Mouse (Mus musculus) forebrain, postnatal 0 days (tissue): Measurements from ENCODE around the gene Smagp. TPM values are rescaled to one million over a fixed set of nuclear protein-coding genes. Genes with fewer than 3 reads are reported as not detected.
"Not testable (repeated sequence)": the region's sequence is repeated elsewhere in the genome, so short reads cannot be mapped to it uniquely, and the experiment has no call there.

Source experiments
- ATAC-seq: fragments of 200-750 bp; cut with Nextera tagmentation; 2 replicates; pipeline ENCODE4 v1.8.0; 2017; ENCODE audit warnings: mild to moderate bottlenecking, moderate library complexity
- DNase-seq: peaks from one replicate; pipeline ENCODE4 v3.0.0-alpha.2; 2015
- H3K27ac ChIP-seq: fragments of 300-500 bp; sonication (generic); 2 replicates; pipeline ENCODE4 v1.5.1; 2014; ENCODE audit warnings: low read depth, mild to moderate bottlenecking, antibody characterized with exemption, low read length, moderate library complexity, mixed read lengths
- H3K27me3 ChIP-seq: fragments of 300-500 bp; sonication (generic); 2 replicates; pipeline ENCODE4 v1.6.1; 2014; ENCODE audit warnings: mild to moderate bottlenecking, low read length, mixed read lengths; ENCODE audit not compliant: insufficient read depth
- H3K36me3 ChIP-seq: fragments of 300-500 bp; sonication (generic); 2 replicates; pipeline ENCODE4 v1.6.1; 2014; ENCODE audit warnings: mild to moderate bottlenecking, moderate library complexity; ENCODE audit not compliant: insufficient read depth
- H3K4me1 ChIP-seq: fragments of 300-500 bp; sonication (generic); 2 replicates; pipeline ENCODE4 v1.6.1; 2014; ENCODE audit warnings: antibody characterized with exemption; ENCODE audit not compliant: insufficient read depth
- H3K4me2 ChIP-seq: fragments of 300-500 bp; sonication (generic); 2 replicates; pipeline ENCODE4 v1.6.1; 2014; ENCODE audit warnings: low read depth, mild to moderate bottlenecking, moderate library complexity
- H3K4me3 ChIP-seq: fragments of 300-500 bp; sonication (generic); 2 replicates; pipeline ENCODE4 v1.5.1; 2014; ENCODE audit warnings: low read depth, low read length, mixed read lengths
- H3K9ac ChIP-seq: fragments of 300-500 bp; sonication (generic); 2 replicates; pipeline ENCODE4 v1.6.1; 2014; ENCODE audit warnings: mild to moderate bottlenecking
- H3K9me3 ChIP-seq: fragments of 300-500 bp; sonication (generic); 2 replicates; pipeline ENCODE4 v1.6.1; 2016; ENCODE audit warnings: low read length
- CTCF ChIP-seq: sonication (generic); IDR thresholded peaks from 2 replicates; pipeline ENCODE4 v1.5.1; 2016; ENCODE audit warnings: antibody characterized with exemption, control low read depth, low read depth
- WGBS: fragments of 180-500 bp; shearing (Covaris S2); extraction: QIAGEN DNeasy Blood & Tissue Kit; methylation state at CpG from one replicate; pipeline ENCODE4 v1.1.7; 2014; 5-methylcytosine and 5-hydroxymethylcytosine counted together
- polyA plus RNA-seq: library from polyadenylated mRNA; unstranded; fragments of >200 nt; fragmentation: Nextera tagmentation; extraction: Ambion mirVana; gene quantifications from 2 replicates; pipeline ENCODE4 v1.2.1, GENCODE M21; 2015
- total RNA-seq: library from RNA; depleted of rRNA; stranded (reverse); fragments of >200 nt; gene quantifications from 2 replicates; pipeline ENCODE4 v1.2.3, GENCODE M21; 2014

Gene Smagp
- total and polyA plus RNA-seq, 2 experiments from 2014 or later: 3.9 to 6.2 TPM

- H3K27ac ChIP-seq: no peak overlapping the region
- no peak overlapping the region for H3K4me3 ChIP-seq
- no peaks in the 10 kb centered on the region for H3K4me1 ChIP-seq
- ATAC-seq (no peak), DNase-seq (no peak)
- H3K9ac ChIP-seq: no peak overlapping the region
- H3K9me3 ChIP-seq: no peaks in the 10 kb centered on the region
- TF ChIP-seq CTCF: no peak
- H3K27me3 ChIP-seq: no peaks in the 10 kb centered on the region
- H3K36me3 ChIP-seq: no peaks in the 10 kb centered on the region
- WGBS: 7% methylated on average over 11 of the region's 11 CpGs
- H3K4me2 ChIP-seq: no peak overlapping the region
These were observed 8.9 kb downstream of the Smagp start for GRCm38 (mm10) chr15:100627774-100628370.

DNA sequence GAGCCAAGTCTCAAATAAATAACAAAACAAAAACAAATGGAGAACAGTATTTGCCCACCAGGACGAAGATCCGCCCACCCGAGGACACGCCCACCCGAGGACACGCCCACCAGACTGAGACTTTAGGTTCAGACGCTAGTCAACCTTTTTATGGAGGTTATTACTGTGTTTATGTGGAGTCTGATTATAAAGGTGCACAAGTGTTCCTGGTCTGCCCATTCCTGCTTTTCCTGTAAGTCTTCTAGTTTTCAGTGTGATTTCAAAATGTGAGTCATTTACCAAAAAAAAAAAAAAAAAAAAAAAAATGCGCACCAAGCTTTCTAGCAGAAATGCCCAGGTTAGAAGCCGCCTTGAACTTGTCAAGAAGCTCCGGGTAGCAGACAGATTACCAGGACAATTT lies 9.5 kb downstream of the Smagp start:
- DNase-seq (no peak), ATAC-seq (no peak)
- H3K9me3 ChIP-seq: no peaks in the 10 kb centered on the region
- no peak for TF ChIP-seq CTCF
- 22% methylated on average over 10 of the region's 10 CpGs for WGBS
- no peaks in the 10 kb centered on the region for H3K27me3 ChIP-seq
- no peak overlapping the region for H3K4me3 ChIP-seq
- no peaks in the 10 kb centered on the region for H3K36me3 ChIP-seq
- no peak overlapping the region for H3K9ac ChIP-seq
- no peak overlapping the region for H3K27ac ChIP-seq
- H3K4me2 ChIP-seq: no peak overlapping the region
- H3K4me1 ChIP-seq: no peaks in the 10 kb centered on the region

GRCm38 (mm10) chr15:100624435-100624834 lies 12.3 kb downstream of the Smagp start:
- Histone ChIP-seq H3K4me1 (no peaks in the 10 kb centered on the region), H3K27me3 (no peaks in the 10 kb centered on the region), H3K9ac (no peak overlapping the region), H3K4me3 (no peak overlapping the region), H3K36me3 (peaks cover 18% of the 10 kb centered on the region), H3K9me3 (no peaks in the 10 kb centered on the region), H3K27ac (no peak overlapping the region), H3K4me2 (no peak overlapping the region)
- no peak for TF ChIP-seq CTCF
- DNase-seq (no peak), ATAC-seq (no peak)
- WGBS: 94% methylated on average over 3 of the region's 3 CpGs

DNA sequence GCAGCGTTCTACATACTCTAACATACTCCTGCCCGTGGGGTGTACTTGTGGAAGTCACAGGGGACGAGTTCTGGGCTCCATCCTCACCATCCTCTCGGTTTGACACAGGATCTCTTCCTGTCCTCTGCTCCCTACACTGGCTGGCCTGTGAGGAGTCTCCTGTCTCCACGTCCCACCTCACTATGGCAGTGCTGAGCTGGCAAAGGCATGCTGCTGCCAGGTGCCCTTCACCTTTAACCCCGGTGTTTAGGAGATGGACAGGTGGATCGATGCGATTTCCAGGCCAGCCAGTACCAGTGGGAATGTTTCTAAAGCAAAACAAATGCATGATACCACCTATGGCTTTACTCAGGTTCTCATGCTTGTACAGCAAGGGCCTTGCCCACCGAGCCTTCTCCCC lies 13.0 kb downstream of the Smagp start:
- DNase-seq (no peak), ATAC-seq (no peak)
- Histone ChIP-seq H3K27me3 (no peaks in the 10 kb centered on the region), H3K4me1 (no peaks in the 10 kb centered on the region), H3K27ac (no peak overlapping the region), H3K4me3 (no peak overlapping the region), H3K36me3 (peaks cover 25% of the 10 kb centered on the region), H3K9me3 (no peaks in the 10 kb centered on the region), H3K4me2 (no peak overlapping the region), H3K9ac (no peak overlapping the region)
- no peak for TF ChIP-seq CTCF
- WGBS: 89% methylated on average over 9 of the region's 9 CpGs

- Histone ChIP-seq H3K4me1 (no peaks in the 10 kb centered on the region), H3K36me3 (peaks cover 39% of the 10 kb centered on the region), H3K27me3 (no peaks in the 10 kb centered on the region), H3K27ac (no peak overlapping the region), H3K4me3 (no peak overlapping the region), H3K9ac (no peak overlapping the region), H3K9me3 (no peaks in the 10 kb centered on the region), H3K4me2 (no peak overlapping the region)
- WGBS: 83% methylated on average over 7 of the region's 7 CpGs
- TF ChIP-seq CTCF: no peak
- DNase-seq (no peak), ATAC-seq (no peak)
These were observed 14.6 kb downstream of the Smagp start for GRCm38 (mm10) chr15:100622164-100622563.

DNA sequence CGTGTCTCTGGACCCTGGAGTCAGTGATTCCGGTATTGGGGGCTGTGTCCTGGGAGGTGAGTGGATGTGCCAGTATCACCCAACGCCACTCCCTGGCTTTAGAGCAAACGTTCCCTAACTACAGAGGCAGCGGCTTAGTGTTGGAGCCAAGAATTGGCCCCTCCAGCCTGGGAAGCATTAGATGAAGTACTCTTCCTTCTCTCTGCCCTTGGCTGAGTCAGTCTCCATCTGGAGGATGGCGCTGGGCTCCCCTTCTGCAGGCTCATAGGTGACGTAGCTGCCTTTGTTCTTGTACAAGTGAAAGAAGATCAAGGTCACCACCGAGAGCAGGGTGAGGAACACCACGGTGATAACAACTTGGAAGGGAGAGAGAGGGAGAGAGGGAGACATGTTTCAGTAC lies 15.1 kb downstream of the Smagp start:
- not testable (repeated sequence) for H3K9me3 ChIP-seq, H3K4me3 ChIP-seq, DNase-seq, H3K4me1 ChIP-seq, H3K27me3 ChIP-seq, H3K4me2 ChIP-seq, H3K9ac ChIP-seq, ATAC-seq, H3K27ac ChIP-seq
- peaks cover 39% of the 10 kb centered on the region for H3K36me3 ChIP-seq
- 77% methylated on average over 9 of the region's 9 CpGs for WGBS

DNA sequence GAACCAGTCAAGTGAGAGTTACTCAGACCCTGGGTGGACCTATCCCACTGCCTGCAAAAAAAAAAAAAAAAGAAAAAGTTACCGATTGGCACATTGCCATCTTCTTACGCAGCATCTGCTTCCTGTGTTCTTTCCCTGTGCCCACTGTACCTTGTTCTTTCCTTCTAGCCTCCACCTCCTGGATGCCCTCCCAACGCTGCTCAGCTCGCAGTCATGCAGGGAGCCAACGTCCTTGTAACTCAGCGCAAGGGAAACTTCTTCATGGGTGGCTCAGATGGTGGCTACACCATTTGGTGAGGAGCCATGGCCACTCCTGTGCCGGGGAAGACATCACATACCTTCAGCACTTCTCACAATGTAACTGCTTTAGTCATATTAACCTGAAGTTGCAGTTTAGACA lies 17.5 kb downstream of the Smagp start:
- DNase-seq (no peak), ATAC-seq (no peak)
- Histone ChIP-seq H3K4me1 (peaks cover 6% of the 10 kb centered on the region; the same call in 1 of the 2 replicates), H3K9me3 (no peaks in the 10 kb centered on the region), H3K4me3 (no peak overlapping the region), H3K9ac (no peak overlapping the region), H3K36me3 (peaks cover 39% of the 10 kb centered on the region), H3K27ac (no peak overlapping the region), H3K4me2 (no peak overlapping the region), H3K27me3 (no peaks in the 10 kb centered on the region)
- WGBS: 89% methylated on average over 7 of the region's 7 CpGs
- no peak for TF ChIP-seq CTCF
